Mouse (Mus musculus) spleen, postnatal 4 days (tissue): ENCODE results near the gene Dennd1a.

Experiments used
- DNase-seq, 2 experiments: peaks; one replicate each; pipeline ENCODE4 v3.0.0; 2022; ENCODE audit warnings: low spot score in 2 of 2

Dennd1a gene

GRCm38 (mm10) chr2:37881262-37881913, 405.8 kb downstream of the Dennd1a start:
- DNase-seq, result no peak

- DNase-seq, result no peak
These were observed 407.5 kb downstream of the Dennd1a start for GRCm38 (mm10) chr2:37879697-37880096.

DNA sequence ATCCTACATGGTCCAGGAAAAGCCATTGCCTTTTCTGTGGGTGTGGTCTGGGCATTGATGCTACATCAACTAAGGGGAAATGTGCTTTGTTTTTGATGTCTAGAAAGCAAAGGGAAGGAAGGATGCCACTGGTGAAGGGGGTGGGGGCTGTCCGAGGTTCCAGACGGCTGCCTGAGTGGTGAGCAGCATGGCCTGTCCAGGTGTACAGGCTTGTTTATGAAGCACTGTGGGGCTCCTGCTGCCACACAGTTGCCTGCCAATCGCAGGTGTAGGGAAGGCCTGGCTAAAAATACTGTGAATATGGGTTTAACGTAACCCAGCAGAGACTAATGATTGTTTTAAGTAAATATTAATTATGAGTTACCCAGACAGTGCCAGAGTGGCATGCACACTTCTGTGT, 414.4 kb downstream of the Dennd1a start:
- no peak for DNase-seq

GRCm38 (mm10) chr2:37869628-37870027, 417.6 kb downstream of the Dennd1a start:
- no peak for DNase-seq

DNA sequence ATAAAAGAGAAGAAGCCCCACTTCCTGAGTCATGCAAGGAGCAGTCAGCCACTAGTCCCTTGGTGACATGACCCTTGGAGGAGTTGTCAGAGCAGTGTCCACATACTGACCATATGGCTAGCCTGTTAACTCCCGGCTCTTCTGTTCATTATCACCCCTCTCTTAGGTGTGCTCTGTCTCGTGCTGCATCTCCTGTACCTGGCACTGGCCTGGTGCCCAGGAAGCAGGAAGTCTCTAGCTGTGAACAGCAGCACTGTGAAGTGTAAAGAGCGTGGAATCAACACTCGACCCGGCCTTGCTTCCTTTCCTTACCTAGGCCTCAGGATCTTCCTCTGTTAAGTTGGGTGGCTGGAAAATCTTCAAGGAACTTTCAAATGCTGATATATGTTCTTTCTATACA, 419.8 kb downstream of the Dennd1a start:
- DNase-seq, result no peak

- DNase-seq, result no peak
These were observed 429.7 kb downstream of the Dennd1a start for GRCm38 (mm10) chr2:37857472-37857871.

DNA sequence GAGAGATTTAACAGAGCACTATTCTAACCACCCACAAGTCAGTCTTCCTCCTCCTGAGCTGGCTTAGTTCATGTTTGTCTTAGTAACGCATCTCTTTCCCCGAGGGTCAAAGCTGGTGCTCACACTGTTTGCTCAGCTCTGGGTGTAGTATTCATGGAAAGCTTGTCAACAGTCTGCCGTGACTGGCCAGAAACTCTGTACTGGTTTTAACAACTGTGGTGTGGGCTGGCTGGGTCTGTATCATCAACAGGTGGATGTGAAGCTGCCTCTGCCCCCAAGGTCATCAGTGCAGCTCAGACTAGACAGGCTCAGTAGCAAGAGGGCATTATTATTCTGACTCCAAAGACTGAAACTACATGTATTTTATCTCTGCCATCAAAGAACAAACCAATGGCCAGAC, 430.2 kb downstream of the Dennd1a start:
- no peak for DNase-seq

DNA sequence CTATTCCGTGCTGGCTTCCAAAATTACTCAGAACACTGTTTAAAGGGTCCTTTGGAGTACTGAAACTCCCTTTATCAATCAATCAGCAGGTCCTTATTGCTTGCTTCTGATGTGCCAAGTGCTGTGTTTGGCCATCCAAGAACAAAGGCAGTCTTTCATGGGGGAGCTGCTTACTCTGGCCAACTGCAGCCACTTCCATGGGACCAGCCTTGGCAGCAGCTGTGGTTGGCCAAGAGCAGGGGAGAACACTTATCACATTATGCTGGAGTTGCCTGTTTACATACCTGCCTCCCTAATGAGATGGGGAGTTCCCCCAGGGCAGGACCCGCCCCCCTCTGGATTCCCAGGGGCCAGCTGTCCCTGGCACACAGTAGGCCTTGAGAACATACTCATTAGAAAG, 432.0 kb downstream of the Dennd1a start:
- no peak for DNase-seq

DNA sequence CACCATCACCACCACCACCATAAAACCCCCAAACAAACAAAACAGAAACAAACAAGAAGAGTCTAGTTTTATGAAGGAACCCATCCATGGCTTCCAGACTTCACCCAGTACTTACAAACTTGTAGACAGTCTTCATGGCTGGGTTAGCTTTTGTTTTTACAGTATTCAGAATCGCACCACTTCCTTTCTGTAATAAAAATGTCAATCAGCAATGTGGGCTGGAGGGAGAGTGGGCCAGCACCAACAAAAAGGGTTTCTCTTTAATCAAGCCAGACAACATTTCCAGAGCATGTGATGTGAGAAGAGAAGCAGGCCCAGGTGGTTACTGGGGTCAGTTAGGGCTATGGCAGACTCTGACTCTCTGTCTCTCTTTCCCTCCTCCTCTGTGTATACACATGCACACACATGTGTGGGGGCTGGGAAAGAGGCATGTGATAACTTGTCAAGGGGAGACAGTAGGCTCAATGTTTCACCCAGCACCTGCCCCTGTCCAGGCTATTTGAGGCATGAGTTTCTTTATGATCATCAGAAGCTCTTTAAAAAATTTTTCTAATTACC, 433.2 kb downstream of the Dennd1a start:
- DNase-seq, result no peak

- DNase-seq, result no peak
These were observed 436.6 kb downstream of the Dennd1a start for GRCm38 (mm10) chr2:37850626-37851025.

DNA sequence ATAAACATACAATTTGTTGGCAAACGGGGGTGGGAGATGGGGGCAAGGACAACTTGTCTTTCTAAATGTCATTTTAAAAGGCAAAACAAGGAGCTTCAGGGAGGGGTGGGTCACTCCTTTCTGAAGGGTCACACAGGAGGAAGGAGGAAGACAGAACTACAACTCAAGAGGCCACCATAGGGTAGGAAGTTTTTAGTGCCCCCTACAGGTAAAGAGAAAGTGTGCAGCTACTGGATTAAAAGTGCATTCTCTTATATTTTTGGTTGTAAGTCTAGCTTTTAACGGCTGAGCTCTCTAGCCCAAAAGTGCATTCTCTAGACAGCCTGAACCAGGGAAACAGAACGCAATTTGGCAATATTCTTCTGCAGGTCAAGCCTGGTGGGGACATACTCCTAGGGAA, 437.8 kb downstream of the Dennd1a start:
- no peak for DNase-seq

GRCm38 (mm10) chr2:37842719-37843118, 444.5 kb downstream of the Dennd1a start:
- no peak for DNase-seq

- DNase-seq, result no peak
These were observed 445.0 kb downstream of the Dennd1a start for GRCm38 (mm10) chr2:37842151-37842569.

DNA sequence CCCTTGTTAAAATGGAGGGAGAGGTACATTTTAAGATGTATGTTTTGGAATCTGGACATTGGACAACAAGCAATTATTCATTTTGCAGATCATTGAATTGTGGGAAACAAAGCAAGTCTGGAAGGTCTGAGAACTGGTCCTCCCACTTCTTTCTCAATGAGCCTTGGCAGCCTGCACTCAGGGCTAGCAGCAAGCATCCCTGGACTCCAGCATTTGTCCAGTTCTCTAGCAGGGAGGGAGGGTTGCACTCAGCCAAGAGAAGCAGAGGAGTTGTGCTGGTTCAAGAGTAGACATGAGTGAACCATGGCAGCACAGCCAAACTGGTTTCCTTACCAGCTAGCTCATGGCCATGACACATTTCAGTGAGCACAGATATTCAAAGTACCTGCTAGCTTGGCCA, 447.3 kb downstream of the Dennd1a start:
- DNase-seq, result no peak

DNA sequence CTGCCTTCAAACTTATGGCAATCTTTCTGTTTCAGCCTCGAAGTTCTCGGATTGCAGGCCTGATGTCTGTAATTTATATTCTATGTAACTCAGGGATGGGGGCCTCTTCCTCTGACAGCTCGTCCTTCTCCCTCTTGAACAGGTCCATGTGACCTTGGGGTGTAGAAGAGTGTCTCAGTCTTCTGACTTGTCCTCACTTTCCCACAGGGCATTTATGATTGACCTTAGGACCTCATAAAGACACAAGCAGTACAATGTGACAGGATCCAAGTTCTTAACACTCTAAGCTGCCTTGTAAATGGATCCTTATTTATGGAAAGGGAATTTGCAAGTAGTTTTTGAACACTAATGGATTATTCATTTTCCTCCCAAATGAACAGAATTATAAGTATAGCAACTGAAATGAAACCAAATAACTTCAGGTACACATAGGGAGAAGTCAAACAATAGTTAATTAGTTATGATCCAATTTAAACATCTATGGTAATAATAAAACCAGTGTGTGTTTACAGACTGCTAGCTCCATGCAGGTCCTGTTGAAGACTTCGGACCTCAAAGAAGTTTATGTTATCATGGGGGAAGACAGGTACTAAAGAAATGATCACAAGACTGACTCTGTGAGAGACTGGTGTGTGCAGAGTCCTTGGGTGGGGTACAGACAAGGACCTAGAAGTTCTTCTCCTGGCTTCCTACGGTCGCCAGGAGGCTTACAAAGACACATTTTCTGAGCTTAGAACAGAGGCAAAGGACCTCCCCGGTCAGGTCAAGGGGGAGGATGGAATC, 448.8 kb downstream of the Dennd1a start:
- no peak for DNase-seq

DNA sequence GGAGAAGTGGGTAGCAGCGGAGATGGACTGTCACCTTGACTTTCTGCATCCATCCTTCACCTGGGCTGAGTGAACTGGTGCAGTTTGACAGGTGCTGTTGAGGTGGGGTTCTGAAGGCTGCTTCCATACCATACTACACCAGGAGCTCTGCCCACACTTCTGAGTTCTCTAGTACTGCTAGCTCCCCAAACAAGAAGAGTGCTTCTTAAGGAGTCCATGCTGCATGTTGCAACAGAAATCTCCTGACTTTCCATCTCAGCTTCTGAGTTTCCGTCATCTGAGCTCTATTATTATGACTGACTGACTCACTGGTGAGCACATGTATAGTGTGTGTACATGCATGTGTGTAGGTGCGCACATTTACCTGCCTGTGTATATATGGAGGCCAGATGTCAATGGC, 449.6 kb downstream of the Dennd1a start:
- no peak for DNase-seq

DNA sequence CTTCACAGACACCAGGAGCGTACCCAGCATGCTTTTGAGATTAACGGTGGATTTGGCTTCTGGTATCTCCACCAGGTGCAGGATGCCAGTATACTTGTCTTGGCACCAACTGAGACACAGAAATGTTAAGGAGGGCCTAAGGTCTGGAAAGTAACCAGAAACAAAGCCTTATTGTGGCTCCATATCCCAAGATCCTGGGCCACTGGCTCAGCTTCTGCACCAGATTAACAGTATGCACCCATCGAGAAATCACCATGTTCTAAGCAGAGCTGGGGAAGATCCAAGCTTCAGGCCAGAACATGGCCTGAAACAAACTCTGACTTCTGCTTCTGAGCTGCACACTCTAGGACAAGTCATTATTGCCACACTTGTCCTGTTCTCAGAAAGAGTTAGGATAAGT, 450.3 kb downstream of the Dennd1a start:
- no peak for DNase-seq

DNA sequence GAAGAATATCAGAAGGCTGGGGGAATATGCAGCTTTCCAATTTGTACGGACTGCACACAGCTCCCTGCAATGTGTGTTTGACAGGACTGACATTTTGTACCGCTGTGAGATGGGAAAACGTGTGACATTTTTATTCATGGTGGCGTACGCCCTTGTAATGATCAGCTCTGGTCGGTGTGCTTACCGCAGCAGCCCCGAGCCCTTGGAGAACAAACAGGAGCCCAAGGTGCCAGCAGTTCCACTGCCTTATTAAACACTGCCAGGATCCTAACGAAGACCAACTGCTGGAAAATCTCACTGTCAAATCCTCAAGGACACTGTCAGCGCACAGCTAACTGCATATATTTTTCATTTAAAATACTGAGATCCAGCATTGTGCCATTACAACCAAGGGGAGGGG, 454.9 kb downstream of the Dennd1a start:
- no peak for DNase-seq

- no peak for DNase-seq
These were observed 457.4 kb downstream of the Dennd1a start for GRCm38 (mm10) chr2:37829758-37830275.

DNA sequence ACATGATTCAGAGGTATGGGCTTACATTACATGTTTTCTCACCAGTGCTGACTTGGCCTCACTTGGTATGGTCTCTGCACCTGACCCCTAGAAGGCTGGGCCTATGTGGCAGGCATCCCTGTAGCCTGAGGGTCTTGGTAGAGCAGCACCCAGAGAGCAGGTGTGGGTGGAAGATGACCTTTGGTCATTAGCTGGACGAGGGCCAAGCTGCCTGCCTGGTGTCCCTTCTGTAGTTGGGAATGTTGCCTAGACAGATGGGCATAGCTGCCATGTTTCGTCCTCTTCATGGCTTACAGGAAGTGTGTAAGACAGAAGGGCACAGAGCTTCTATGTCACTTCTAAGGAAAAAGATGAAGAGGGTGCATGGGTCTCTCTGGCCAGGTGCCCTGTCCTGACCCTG, 463.4 kb downstream of the Dennd1a start:
- no peak for DNase-seq

DNA sequence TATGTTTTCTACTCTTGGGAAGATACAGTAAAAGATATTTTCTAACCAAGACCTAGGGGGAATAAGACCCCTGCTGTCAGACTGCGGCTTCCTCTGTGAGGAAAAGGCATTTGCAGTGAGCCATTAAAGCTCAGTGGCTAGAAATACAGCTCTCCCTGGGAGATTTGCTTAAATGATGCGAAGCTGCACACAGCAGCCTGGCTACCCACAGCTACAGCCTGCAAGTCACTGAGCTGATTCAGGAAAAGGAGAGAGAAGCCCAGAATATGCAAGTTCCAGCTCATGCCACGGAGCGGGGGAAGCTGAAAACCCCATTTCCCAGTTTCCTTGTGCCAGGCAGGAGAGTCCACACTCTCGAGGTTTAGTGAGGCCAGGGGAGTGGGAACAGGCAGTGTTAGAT, 465.1 kb downstream of the Dennd1a start:
- no peak for DNase-seq

DNA sequence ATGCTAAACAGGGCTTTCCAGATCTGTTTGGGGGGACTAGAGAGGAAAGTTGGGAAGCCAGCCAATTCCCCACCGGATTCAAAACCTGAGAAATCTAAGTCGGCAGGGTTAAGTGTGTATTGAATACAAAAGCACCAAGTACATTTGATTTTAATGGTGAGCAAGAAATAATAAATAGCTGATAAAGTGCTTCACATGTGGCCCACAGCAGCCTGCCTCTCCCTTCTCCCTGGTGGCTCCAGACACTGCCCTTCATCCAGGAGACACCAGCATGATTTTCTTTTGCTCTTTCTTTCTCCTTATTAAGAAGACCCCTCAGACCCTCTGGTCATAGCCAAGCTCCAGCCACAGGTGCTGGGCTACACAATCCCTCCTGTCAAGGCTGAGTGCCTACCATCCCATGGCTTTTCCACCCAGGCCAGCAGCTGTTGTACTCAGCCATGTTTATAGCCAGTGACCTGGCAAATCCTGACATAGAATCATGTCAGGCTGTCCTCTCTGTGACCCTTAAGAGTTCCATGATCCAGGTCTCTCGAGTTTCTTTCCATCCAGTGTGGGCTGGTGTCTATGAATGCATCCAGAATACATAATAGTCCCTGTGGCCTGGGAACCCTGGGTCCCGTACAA, 467.6 kb downstream of the Dennd1a start:
- no peak for DNase-seq
